Mouse (Mus musculus) fat pad, adult 2 months (tissue): ENCODE data around the gene Psmb7.

ENCODE experiments used
- DNase-seq: peaks from one replicate; pipeline ENCODE4 v3.0.0-alpha.2; 2011; ENCODE audit warnings: low read depth, low spot score; ENCODE audit errors: extremely low read depth

Psmb7 gene

DNA sequence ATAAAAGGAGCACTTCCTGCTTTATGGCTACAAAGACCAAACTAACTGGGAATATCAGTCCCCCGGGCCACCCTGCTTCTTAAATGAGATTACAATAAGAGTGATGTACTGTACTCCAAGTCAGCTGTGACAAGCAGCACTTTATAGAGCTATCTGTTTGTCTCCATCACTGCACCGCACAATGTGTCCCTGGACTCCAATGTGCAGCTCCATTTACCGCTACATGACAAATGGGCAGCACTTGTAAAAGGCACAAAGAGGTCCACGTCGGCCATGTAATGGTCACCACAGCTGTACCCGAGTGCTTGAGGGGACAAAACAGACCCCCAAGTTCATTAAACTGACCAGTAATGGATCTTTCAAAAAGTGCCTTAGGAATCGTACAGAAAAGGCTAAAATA is 49.0 kb downstream of the Psmb7 start:
- DNase-seq, result no peak

- no peak for DNase-seq
These were observed 52.0 kb downstream of the Psmb7 start for GRCm38 (mm10) chr2:38591751-38592459.

DNA sequence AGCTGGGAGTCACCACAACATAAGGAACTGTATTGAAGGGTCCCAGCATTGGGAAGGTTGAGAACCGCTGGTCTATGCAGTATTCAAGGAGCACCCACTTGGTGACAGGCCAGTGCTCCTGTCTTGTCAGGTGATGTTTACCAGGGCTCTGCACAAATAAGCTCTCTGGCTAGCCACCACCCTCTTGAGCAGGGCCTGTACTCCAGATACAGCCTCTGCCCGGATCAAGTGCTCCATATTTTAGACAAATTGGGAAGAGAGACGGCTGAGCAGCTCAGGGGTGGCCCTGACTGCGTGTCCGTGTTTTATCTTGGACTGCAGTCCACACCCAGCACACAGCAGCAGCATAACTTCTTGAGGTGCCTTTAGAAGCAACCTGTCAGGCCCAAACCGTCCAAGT is 57.2 kb downstream of the Psmb7 start:
- no peak for DNase-seq

- no peak for DNase-seq
These were observed 58.5 kb downstream of the Psmb7 start for GRCm38 (mm10) chr2:38585379-38585736.

DNA sequence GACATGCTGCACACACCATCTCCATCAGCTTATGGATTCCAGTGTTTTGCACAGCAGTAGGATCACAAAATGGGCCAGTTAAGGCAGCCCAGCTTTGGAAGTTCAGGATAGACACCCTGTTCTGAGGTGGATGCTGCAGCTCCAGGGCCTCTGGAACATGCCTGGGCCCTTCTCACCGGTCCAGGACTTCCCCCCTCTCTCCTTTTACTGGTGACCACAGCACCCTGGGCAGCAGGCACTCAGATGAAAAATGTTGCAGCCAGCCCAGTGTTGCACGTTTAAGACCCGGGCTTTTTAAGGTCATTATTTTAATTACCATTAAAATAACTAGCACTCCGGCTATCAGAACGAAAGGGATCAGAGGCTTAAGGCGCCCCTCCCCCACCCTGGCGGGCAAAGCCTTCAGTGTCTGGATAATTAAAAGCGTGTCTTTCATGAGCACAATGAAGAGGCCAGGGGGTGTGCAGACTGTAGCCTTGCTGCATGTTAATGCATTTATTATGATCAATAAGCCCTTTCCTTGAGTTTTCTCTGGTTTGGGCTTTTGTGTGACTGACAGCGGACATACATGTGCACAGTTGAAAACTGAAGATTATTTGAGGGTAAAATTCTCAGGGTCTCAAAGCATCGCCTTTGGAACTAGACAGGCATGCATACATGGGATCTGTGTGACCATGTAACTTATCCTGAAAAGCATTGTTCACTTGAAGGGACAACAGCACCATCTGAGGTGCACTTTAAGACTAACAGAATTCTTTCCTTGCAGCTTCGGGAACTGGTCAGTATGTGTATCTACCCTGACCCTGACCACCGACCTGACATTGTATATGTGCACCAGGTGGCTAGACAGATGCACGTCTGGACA is 59.1 kb downstream of the Psmb7 start:
- DNase-seq, result no peak

DNA sequence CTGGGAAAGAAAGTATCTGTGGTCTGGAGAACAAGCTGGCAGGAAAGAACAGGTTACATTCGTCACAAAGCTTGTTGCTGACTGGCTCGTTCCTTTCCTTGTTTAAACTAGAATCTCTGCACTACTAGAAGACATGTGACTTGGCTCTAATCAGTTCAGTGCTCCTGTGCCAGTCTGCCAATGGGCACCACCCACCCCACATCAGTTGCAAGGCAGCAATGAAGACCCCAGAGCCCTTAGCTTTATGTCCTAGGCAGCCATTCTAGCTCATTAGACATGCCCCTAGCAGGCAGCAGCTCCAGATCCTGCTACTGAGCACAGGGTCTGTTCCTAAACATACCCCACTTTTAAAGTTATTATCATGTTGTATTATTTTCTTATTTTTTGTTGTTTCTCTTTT is 59.9 kb downstream of the Psmb7 start:
- no peak for DNase-seq

DNA sequence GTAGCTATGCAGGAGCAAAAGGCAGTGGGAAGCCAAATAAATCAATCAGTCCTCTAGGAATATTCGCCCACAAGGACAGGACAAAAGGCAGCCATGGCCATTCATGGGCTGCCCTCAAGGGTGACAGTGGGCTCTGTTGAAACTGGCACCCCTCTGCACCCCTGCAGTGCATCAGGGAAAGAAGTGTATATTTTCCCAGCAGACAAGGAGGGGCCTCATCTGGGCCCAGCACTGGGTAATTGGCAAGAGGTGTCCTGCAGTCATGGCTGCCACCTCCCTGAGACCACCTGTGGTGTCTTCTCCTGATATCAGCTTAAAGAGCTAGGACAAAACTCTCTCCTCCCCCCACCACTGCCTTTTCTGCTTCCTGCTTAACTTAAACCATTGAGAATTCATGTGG is 64.4 kb downstream of the Psmb7 start:
- DNase-seq, result no peak

GRCm38 (mm10) chr2:38578602-38579521 is 65.0 kb downstream of the Psmb7 start:
- DNase-seq, result no peak

- DNase-seq, result no peak
These were observed 69.2 kb downstream of the Psmb7 start for GRCm38 (mm10) chr2:38574697-38575096.

DNA sequence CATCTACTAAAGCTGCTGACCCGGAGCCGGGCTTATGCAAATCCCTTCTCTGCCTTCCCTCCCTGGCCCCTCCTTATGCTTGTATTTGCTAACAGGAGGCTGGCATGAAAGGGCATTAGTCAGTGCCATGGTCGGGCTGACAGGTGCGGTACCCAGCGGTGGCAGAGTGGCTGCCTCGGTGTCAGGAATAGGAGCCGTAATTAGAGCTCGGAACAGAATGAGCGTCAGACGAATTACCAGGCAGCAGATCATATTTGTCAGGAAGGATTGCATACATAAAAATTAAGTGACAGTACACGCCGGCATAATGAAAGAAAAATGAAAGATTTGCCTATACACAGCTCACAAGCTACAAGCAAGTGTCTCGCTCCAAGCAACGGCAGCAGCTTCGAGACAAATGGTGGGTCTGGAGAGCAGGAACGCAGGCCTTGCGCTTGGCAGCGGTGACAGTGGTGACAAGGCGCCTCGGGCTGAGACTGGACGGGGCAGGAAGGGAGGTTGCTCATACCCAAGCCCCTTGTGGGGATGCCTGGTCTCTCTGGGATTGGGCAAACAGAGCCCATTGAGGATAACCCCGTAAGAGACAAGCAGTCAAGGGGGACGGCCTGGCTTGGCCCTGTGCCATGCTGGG is 71.8 kb downstream of the Psmb7 start:
- no peak for DNase-seq

- DNase-seq, result no peak
These were observed 81.3 kb downstream of the Psmb7 start for GRCm38 (mm10) chr2:38562596-38562995.

DNA sequence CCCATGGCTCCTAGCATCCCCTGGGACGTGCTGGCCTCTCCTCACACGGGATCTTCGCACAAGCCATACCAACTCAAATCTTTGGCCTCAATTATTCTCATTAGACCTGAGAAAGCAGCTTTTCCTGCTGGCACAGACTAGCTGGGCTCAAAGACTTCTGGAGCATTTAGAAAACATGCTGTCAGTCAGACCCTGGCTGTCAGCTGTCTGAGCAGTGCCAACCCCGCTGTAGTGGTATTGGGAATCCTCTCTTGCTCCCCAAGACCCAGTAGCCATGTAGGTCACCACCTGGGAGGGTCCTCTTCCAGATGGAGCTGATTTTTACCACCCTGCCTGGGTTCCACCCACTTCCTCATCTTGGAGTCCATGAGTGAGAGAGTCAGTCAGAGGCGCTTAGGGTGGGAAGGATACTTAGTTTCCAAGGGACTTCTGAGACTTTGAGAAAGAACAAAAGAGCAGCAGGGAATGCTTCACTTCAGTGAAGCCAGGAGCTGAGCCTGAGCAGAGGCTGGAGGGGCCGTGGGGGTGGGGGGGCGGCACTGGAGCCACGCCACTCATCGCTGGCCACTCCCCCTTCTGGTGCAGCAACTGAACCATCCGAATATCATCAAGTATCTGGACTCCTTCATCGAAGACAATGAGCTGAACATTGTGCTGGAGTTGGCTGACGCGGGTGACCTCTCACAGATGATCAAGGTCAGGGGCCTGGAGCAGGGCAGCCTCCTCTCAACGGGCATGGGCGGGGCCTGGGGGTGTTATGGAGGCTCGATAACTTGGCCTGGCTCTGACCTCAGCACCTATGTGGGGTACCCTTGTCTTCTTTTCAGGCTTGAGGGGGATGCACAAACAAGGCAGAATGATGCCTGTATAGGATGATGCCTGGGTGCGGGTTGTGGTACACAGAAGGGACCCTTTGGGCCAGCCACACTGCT is 83.3 kb downstream of the Psmb7 start:
- no peak for DNase-seq

DNA sequence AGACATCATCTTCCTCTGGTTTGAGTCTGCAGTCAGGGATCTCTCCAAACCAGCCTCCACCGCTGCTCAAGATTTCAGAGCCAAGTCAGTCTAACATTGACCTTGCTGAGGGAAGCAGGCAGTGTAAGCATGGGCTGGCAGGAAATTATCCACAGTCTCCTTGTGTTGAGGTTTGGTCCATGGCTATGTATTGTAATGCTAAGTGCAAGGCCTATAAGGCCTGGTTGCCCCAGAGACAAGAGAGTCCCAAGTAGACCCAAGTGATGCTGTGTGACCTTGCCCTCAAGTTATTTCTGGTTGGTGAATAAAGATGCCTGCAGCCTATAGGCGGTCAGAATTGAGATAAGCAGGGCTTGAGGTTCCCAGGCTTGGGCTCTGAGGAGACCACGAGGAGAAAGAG is 87.2 kb downstream of the Psmb7 start:
- DNase-seq, result no peak

DNA sequence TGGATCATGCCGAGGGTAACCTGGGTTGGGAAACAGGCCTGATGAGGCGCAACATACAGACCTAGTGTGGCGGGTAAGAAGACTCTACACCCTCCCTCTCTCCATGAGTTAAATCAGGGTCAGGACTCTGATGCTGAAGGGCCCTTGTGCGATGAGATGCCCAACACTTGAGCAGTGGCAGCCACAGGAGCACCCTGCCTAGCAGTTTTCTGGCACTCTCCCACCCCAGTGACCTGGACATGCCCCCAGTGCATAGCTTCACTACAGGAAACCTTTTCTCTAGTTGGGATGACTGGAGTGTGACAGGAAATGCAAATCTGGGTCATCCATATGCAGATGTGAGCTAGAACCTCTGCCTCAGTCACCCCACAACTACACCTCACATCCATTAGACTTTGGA is 88.2 kb downstream of the Psmb7 start:
- no peak for DNase-seq

DNA sequence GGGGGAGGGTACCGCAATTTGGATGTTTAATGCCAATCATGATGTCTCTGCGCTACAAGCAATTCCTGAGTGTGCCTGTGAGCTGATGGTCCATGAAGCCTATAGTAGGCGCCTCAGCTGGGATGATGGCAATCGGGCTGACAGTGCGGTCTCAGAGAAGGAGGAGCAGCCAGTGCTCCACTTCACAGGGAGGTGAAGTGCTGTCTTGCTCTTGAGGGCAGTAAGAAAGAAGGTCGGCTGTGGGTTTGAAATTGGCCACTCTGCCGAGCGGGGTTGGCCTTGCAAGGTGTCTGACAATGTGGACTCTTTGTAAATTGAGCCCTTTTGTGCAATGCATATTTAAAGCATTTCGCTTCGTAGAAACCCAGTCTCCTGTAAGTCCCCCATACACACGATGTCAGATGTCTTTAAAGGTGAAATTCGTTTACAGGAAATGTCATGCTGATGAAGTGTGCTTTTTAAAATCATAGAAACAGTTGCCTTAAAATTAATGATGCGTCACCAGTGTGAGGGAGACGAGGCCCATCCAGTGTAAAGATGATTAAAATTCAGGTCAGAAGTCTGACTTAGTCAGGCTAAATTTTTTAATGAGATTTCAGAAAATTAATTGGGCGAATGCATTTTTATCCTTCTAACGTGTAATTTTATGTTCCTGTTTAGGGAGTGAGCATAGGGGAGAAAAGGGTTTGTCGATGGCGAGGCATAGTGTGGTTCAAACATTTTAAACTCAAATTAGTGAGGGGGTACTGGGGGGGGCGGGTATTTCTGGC is 89.5 kb downstream of the Psmb7 start:
- DNase-seq, result no peak

DNA sequence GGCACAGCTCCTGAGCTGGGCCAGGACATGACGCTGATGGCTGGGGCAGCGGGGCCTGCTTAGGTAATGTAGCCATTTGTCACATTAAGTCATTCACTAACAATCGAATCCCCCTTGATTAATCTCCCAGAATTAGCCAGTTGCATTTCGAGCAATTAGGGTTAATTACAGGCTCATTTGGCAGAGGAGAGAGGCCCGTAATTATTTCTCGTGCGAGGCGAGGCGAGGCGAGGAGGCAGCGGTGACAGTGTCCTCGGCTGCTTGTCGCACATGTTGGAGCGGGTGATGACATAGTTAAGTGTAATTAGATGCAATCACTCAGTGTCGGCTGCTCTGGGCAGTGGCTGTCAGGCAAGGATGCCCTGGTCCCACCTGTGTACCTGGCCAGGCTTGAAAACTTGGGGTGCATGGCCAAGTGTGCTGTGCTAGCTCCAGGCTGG is 91.9 kb downstream of the Psmb7 start:
- no peak for DNase-seq

DNA sequence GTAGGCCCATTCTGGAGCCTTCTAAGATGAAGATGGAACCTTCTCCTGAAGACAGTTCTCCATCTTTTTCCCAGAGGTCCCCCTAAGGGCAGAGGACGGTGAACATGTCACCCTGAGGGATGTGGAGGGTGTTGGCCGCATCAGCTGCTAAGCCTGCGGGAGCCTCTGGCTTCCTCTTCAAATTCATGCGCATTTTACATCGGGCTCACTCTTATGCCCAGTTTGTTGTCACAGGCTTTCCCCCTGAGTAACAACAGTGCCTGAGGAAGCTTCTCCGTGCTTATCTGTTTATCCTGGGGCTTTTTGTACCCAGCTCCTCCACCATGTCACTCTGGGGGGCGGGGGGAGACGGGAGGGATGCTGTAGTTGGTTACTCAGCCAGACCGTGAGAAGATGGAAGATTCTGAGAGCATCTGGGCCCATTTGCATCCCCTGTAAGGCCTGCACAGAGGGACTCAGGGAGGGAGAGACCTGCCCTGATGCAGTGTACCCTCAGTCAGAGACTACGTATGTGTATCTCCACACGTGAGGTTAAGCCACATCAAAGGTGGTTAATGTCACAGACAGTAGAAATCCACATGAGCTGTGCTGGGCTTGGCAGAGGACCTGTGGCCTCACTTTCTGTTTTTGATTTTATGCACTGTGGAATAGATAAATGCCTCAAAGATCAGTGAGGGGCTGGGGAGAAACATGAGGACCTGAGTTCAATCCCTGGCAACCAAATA is 95.9 kb downstream of the Psmb7 start:
- DNase-seq, result no peak

DNA sequence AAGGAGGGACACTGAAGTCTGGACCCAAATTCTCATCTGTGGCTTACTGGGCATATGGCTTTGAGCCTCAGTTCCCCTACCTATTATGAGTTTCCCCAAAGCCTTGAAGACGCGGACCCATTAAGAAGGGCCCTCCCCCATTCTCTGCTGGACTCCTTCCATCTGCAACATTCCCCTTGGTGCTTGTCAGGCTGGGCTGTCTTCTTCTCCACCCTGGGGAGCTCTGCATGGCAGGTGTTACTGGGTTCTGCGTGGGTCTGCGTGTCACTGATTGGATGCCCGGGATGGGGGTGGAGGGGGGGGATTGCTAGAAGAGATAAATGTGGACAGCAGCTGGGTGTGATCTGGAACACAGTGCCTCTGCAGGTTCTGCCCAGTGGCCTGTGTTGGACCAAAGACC is 97.1 kb downstream of the Psmb7 start:
- DNase-seq, result no peak
